Mouse (Mus musculus) midbrain, embryonic 10.5 days (tissue): ENCODE measurements at regions not wholly inside any gene's neighbourhood (a gene's known extent, or its start where the extent isn't known, plus 50 kb on each side); places are given as distances from the start of the nearest gene placed in this dataset.

Source experiments
- DNase-seq: peaks from one replicate; pipeline ENCODE4 v3.0.0-alpha.2; 2017; ENCODE audit warnings: low spot score
- H3K27ac ChIP-seq: fragments of 300-500 bp; sonication (generic); replicated peaks from 2 replicates; pipeline ENCODE4 v1.5.1; 2016; ENCODE audit warnings: mild to moderate bottlenecking
- H3K27me3 ChIP-seq: fragments of 300-500 bp; sonication (generic); 2 replicates; pipeline ENCODE4 v1.6.1; 2016; ENCODE audit warnings: low read depth, mild to moderate bottlenecking; ENCODE audit not compliant: poor library complexity, severe bottlenecking
- H3K36me3 ChIP-seq: fragments of 300-500 bp; sonication (generic); 2 replicates; pipeline ENCODE4 v1.6.1; 2016; ENCODE audit warnings: mild to moderate bottlenecking, moderate library complexity
- H3K4me1 ChIP-seq: fragments of 300-500 bp; sonication (generic); 2 replicates; pipeline ENCODE4 v1.6.1; 2016
- H3K4me3 ChIP-seq: fragments of 300-500 bp; sonication (generic); 2 replicates; pipeline ENCODE4 v1.5.1; 2016; ENCODE audit warnings: mild to moderate bottlenecking, moderate library complexity
- H3K9me3 ChIP-seq: fragments of 300-500 bp; sonication (generic); replicated peaks from 2 replicates; pipeline ENCODE4 v1.6.1; 2016; ENCODE audit warnings: mild to moderate bottlenecking
- WGBS: fragments of 180-500 bp; shearing (Covaris S2); methylation state at CpG from one replicate; pipeline ENCODE4 v1.1.7; 2016; 5-methylcytosine and 5-hydroxymethylcytosine counted together

GRCm38 (mm10) chr14:61818365-61818764 is 211.1 kb downstream of the Kcnrg start:
- H3K4me3 ChIP-seq = no peak overlapping the region
- no peak overlapping the region for H3K27ac ChIP-seq
- DNase-seq = no peak
- H3K36me3 ChIP-seq = no peaks in the 10 kb centered on the region
- H3K4me1 ChIP-seq = no peaks in the 10 kb centered on the region
- no peaks in the 10 kb centered on the region for H3K27me3 ChIP-seq
- 98% methylated on average over 2 of the region's 2 CpGs for WGBS
- no peaks in the 10 kb centered on the region for H3K9me3 ChIP-seq

- H3K36me3 ChIP-seq = no peaks in the 10 kb centered on the region
- H3K27ac ChIP-seq = no peak overlapping the region
- H3K27me3 ChIP-seq = no peaks in the 10 kb centered on the region
- no peaks in the 10 kb centered on the region for H3K4me1 ChIP-seq
- H3K4me3 ChIP-seq = no peak overlapping the region
- 89% methylated on average over 2 of the region's 2 CpGs for WGBS
- no peak for DNase-seq
- no peaks in the 10 kb centered on the region for H3K9me3 ChIP-seq
These were observed 212.0 kb downstream of the Kcnrg start for GRCm38 (mm10) chr14:61819251-61819650.

GRCm38 (mm10) chr14:61834291-61834936 is 227.2 kb downstream of the Kcnrg start:
- H3K9me3 ChIP-seq = no peaks in the 10 kb centered on the region
- no peaks in the 10 kb centered on the region; the same call in 1 of the 2 replicates for H3K4me1 ChIP-seq
- no peak overlapping the region for H3K27ac ChIP-seq
- DNase-seq = no peak
- H3K27me3 ChIP-seq = no peaks in the 10 kb centered on the region
- no peak overlapping the region for H3K4me3 ChIP-seq
- WGBS = 78% methylated on average over 8 of the region's 8 CpGs
- H3K36me3 ChIP-seq = no peaks in the 10 kb centered on the region

- Histone ChIP-seq H3K27me3 (no peaks in the 10 kb centered on the region), H3K4me3 (no peak overlapping the region), H3K27ac (no peak overlapping the region), H3K36me3 (no peaks in the 10 kb centered on the region), H3K9me3 (no peaks in the 10 kb centered on the region), H3K4me1 (no peaks in the 10 kb centered on the region)
- WGBS = 80% methylated on average over 6 of the region's 6 CpGs
- no peak for DNase-seq
These were observed 228.5 kb downstream of the Kcnrg start for GRCm38 (mm10) chr14:61835729-61836128.

- H3K27me3 ChIP-seq = no peaks in the 10 kb centered on the region
- H3K9me3 ChIP-seq = no peaks in the 10 kb centered on the region
- H3K4me3 ChIP-seq = no peak overlapping the region
- WGBS = 77% methylated on average over 6 of the region's 6 CpGs
- DNase-seq = no peak
- H3K27ac ChIP-seq = no peak overlapping the region
- H3K4me1 ChIP-seq = no peaks in the 10 kb centered on the region
- no peaks in the 10 kb centered on the region for H3K36me3 ChIP-seq
These were observed 229.0 kb downstream of the Kcnrg start for GRCm38 (mm10) chr14:61836231-61836630.

GRCm38 (mm10) chr14:61836965-61837364 is 229.7 kb downstream of the Kcnrg start:
- Histone ChIP-seq H3K4me3 (no peak overlapping the region), H3K27ac (no peak overlapping the region), H3K9me3 (no peaks in the 10 kb centered on the region), H3K36me3 (no peaks in the 10 kb centered on the region), H3K4me1 (no peaks in the 10 kb centered on the region), H3K27me3 (no peaks in the 10 kb centered on the region)
- 86% methylated on average over 4 of the region's 4 CpGs for WGBS
- DNase-seq = no peak

GRCm38 (mm10) chr14:61837851-61838250 is 230.6 kb downstream of the Kcnrg start:
- DNase-seq = no peak

GRCm38 (mm10) chr14:61842476-61842875 is 235.2 kb downstream of the Kcnrg start:
- WGBS = 90% methylated on average over 4 of the region's 4 CpGs
- H3K4me1 ChIP-seq = no peaks in the 10 kb centered on the region
- H3K4me3 ChIP-seq = no peak overlapping the region
- no peaks in the 10 kb centered on the region for H3K9me3 ChIP-seq
- no peak overlapping the region for H3K27ac ChIP-seq
- H3K36me3 ChIP-seq = no peaks in the 10 kb centered on the region
- no peaks in the 10 kb centered on the region for H3K27me3 ChIP-seq
- DNase-seq = no peak

More at GRCm38 (mm10) chr14:61837851-61838250, 230.6 kb downstream of the Kcnrg start:
- no peaks in the 10 kb centered on the region for H3K4me1 ChIP-seq
- no peaks in the 10 kb centered on the region for H3K36me3 ChIP-seq
- no peaks in the 10 kb centered on the region for H3K27me3 ChIP-seq
- no peak overlapping the region for H3K27ac ChIP-seq
- WGBS = 86% methylated on average over 8 of the region's 8 CpGs
- no peaks in the 10 kb centered on the region for H3K9me3 ChIP-seq
- H3K4me3 ChIP-seq = no peak overlapping the region

GRCm38 (mm10) chr14:61846441-61846840 is 239.2 kb downstream of the Kcnrg start:
- no peaks in the 10 kb centered on the region for H3K27me3 ChIP-seq
- no peaks in the 10 kb centered on the region for H3K36me3 ChIP-seq
- H3K4me1 ChIP-seq = no peaks in the 10 kb centered on the region
- no peaks in the 10 kb centered on the region for H3K9me3 ChIP-seq
- WGBS = 91% methylated on average over 5 of the region's 5 CpGs
- no peak overlapping the region for H3K4me3 ChIP-seq
- H3K27ac ChIP-seq = no peak overlapping the region
- DNase-seq = no peak

GRCm38 (mm10) chr14:61850244-61850643 is 243.0 kb downstream of the Kcnrg start:
- no peaks in the 10 kb centered on the region for H3K27me3 ChIP-seq
- no peak overlapping the region for H3K27ac ChIP-seq
- H3K4me3 ChIP-seq = no peak overlapping the region
- H3K36me3 ChIP-seq = no peaks in the 10 kb centered on the region
- H3K9me3 ChIP-seq = no peaks in the 10 kb centered on the region
- no peaks in the 10 kb centered on the region for H3K4me1 ChIP-seq
- no peak for DNase-seq
- 90% methylated on average over 4 of the region's 4 CpGs for WGBS

- H3K27ac ChIP-seq = no peak overlapping the region
- H3K36me3 ChIP-seq = no peaks in the 10 kb centered on the region
- 91% methylated on average over 6 of the region's 6 CpGs for WGBS
- no peak for DNase-seq
- no peak overlapping the region for H3K4me3 ChIP-seq
- no peaks in the 10 kb centered on the region for H3K4me1 ChIP-seq
- H3K27me3 ChIP-seq = no peaks in the 10 kb centered on the region
- H3K9me3 ChIP-seq = no peaks in the 10 kb centered on the region
These were observed 250.4 kb downstream of the Kcnrg start for GRCm38 (mm10) chr14:61857616-61858015.

GRCm38 (mm10) chr14:61860688-61861087 is 253.4 kb downstream of the Kcnrg start:
- no peak for DNase-seq
- no peaks in the 10 kb centered on the region for H3K9me3 ChIP-seq
- H3K4me3 ChIP-seq = no peak overlapping the region
- no peaks in the 10 kb centered on the region for H3K4me1 ChIP-seq
- H3K27ac ChIP-seq = no peak overlapping the region
- no peaks in the 10 kb centered on the region for H3K36me3 ChIP-seq
- WGBS = 85% methylated on average over 4 of the region's 4 CpGs
- H3K27me3 ChIP-seq = no peaks in the 10 kb centered on the region

- no peak overlapping the region for H3K4me3 ChIP-seq
- no peaks in the 10 kb centered on the region for H3K27me3 ChIP-seq
- no peaks in the 10 kb centered on the region for H3K4me1 ChIP-seq
- DNase-seq = no peak
- WGBS = 91% methylated on average over 8 of the region's 8 CpGs
- H3K27ac ChIP-seq = no peak overlapping the region
- no peaks in the 10 kb centered on the region for H3K9me3 ChIP-seq
- H3K36me3 ChIP-seq = no peaks in the 10 kb centered on the region
These were observed 254.2 kb downstream of the Kcnrg start for GRCm38 (mm10) chr14:61861357-61861958.
